Mouse (Mus musculus): Measurements from ENCODE around the gene Papss1. TPM values are rescaled to one million over a fixed set of nuclear protein-coding genes. Genes with fewer than 3 reads are reported as not detected.

Papss1 gene
- total and polyA plus RNA-seq, 2 experiments from 2014 or later: 107 to 133 TPM

- H3K27ac ChIP-seq (ENCODE audit: low read depth, low read length): no peak overlapping the region
- H3K9me3 ChIP-seq (ENCODE audit: low read length): no peaks in the 10 kb centered on the region
- no peak overlapping the region for H3K4me2 ChIP-seq (ENCODE audit: low read depth, low read length, poor library complexity, severe bottlenecking)
- TF ChIP-seq CTCF (IDR thresholded peaks at IDR 0.05): no peak
- H3K9ac ChIP-seq (replicated peaks; ENCODE audit: low read length, poor library complexity, severe bottlenecking): no peak overlapping the region
- peaks cover 5% of the 10 kb centered on the region; the same call in 1 of the 2 replicates for H3K36me3 ChIP-seq (ENCODE audit: insufficient read depth, low read length)
- H3K27me3 ChIP-seq (ENCODE audit: insufficient read depth, low read length): no peaks in the 10 kb centered on the region
- ATAC-seq (ENCODE audit: low FRiP score): no peak
- no peak for DNase-seq (ENCODE audit: low spot score)
- 89% methylated on average over 20 of the region's 20 CpGs for WGBS
- no peak overlapping the region for H3K4me3 ChIP-seq (ENCODE audit: low read depth, low read length)
- no peaks in the 10 kb centered on the region for H3K4me1 ChIP-seq (ENCODE audit: insufficient read depth, low read length)
These were observed 78.2 kb downstream of the Papss1 start for GRCm38 (mm10) chr3:131642681-131643292.

- 91% methylated on average over 5 of the region's 5 CpGs for WGBS
- Histone ChIP-seq H3K27me3 (ENCODE audit: insufficient read depth, low read length) (no peaks in the 10 kb centered on the region), H3K9ac (replicated peaks; ENCODE audit: low read length, poor library complexity, severe bottlenecking) (no peak overlapping the region), H3K4me1 (ENCODE audit: insufficient read depth, low read length) (no peaks in the 10 kb centered on the region), H3K36me3 (ENCODE audit: insufficient read depth, low read length) (peaks cover 5% of the 10 kb centered on the region; the same call in 1 of the 2 replicates), H3K27ac (ENCODE audit: low read depth, low read length) (no peak overlapping the region), H3K4me2 (ENCODE audit: low read depth, low read length, poor library complexity, severe bottlenecking) (no peak overlapping the region), H3K4me3 (ENCODE audit: low read depth, low read length) (no peak overlapping the region), H3K9me3 (ENCODE audit: low read length) (no peaks in the 10 kb centered on the region)
- ATAC-seq (ENCODE audit: low FRiP score) (no peak), DNase-seq (ENCODE audit: low spot score) (no peak)
- TF ChIP-seq CTCF (IDR thresholded peaks at IDR 0.05): no peak
These were observed 80.6 kb downstream of the Papss1 start for GRCm38 (mm10) chr3:131645203-131645602.

GRCm38 (mm10) chr3:131654366-131654765 is 89.8 kb downstream of the Papss1 start:
- H3K36me3 ChIP-seq (ENCODE audit: insufficient read depth, low read length): no peaks in the 10 kb centered on the region
- ATAC-seq (ENCODE audit: low FRiP score) (no peak), DNase-seq (ENCODE audit: low spot score) (peak; percentile 45)
- no peak overlapping the region for H3K9ac ChIP-seq (replicated peaks; ENCODE audit: low read length, poor library complexity, severe bottlenecking)
- no peaks in the 10 kb centered on the region for H3K4me1 ChIP-seq (ENCODE audit: insufficient read depth, low read length)
- no peak for TF ChIP-seq CTCF (IDR thresholded peaks at IDR 0.05)
- H3K27me3 ChIP-seq (ENCODE audit: insufficient read depth, low read length): no peaks in the 10 kb centered on the region
- H3K4me2 ChIP-seq (ENCODE audit: low read depth, low read length, poor library complexity, severe bottlenecking): no peak overlapping the region
- no peak overlapping the region for H3K27ac ChIP-seq (ENCODE audit: low read depth, low read length)
- 77% methylated on average over 3 of the region's 3 CpGs for WGBS
- H3K4me3 ChIP-seq (ENCODE audit: low read depth, low read length): no peak overlapping the region
- H3K9me3 ChIP-seq (ENCODE audit: low read length): no peaks in the 10 kb centered on the region

GRCm38 (mm10) chr3:131656032-131656431 is 91.5 kb downstream of the Papss1 start:
- H3K9ac ChIP-seq (replicated peaks; ENCODE audit: low read length, poor library complexity, severe bottlenecking): no peak overlapping the region
- no peak for DNase-seq (ENCODE audit: low spot score)

GRCm38 (mm10) chr3:131660126-131660525 is 95.6 kb downstream of the Papss1 start:
- Histone ChIP-seq H3K4me1 (ENCODE audit: insufficient read depth, low read length) (no peaks in the 10 kb centered on the region), H3K27ac (ENCODE audit: low read depth, low read length) (no peak overlapping the region), H3K4me2 (ENCODE audit: low read depth, low read length, poor library complexity, severe bottlenecking) (no peak overlapping the region), H3K9ac (replicated peaks; ENCODE audit: low read length, poor library complexity, severe bottlenecking) (no peak overlapping the region), H3K36me3 (ENCODE audit: insufficient read depth, low read length) (no peaks in the 10 kb centered on the region), H3K4me3 (ENCODE audit: low read depth, low read length) (no peak overlapping the region), H3K9me3 (ENCODE audit: low read length) (no peaks in the 10 kb centered on the region), H3K27me3 (ENCODE audit: insufficient read depth, low read length) (no peaks in the 10 kb centered on the region)
- ATAC-seq (ENCODE audit: low FRiP score) (no peak), DNase-seq (ENCODE audit: low spot score) (no peak)
- no peak for TF ChIP-seq CTCF (IDR thresholded peaks at IDR 0.05)

More at GRCm38 (mm10) chr3:131656032-131656431, 91.5 kb downstream of the Papss1 start:
- no peak overlapping the region for H3K4me3 ChIP-seq (ENCODE audit: low read depth, low read length)
- H3K4me2 ChIP-seq (ENCODE audit: low read depth, low read length, poor library complexity, severe bottlenecking): no peak overlapping the region
- no peaks in the 10 kb centered on the region for H3K36me3 ChIP-seq (ENCODE audit: insufficient read depth, low read length)
- H3K9me3 ChIP-seq (ENCODE audit: low read length): no peaks in the 10 kb centered on the region
- H3K4me1 ChIP-seq (ENCODE audit: insufficient read depth, low read length): no peaks in the 10 kb centered on the region
- H3K27ac ChIP-seq (ENCODE audit: low read depth, low read length): no peak overlapping the region
- ATAC-seq (ENCODE audit: low FRiP score): no peak
- WGBS: 84% methylated on average over 6 of the region's 6 CpGs
- no peak for TF ChIP-seq CTCF (IDR thresholded peaks at IDR 0.05)
- H3K27me3 ChIP-seq (ENCODE audit: insufficient read depth, low read length): no peaks in the 10 kb centered on the region

GRCm38 (mm10) chr3:131660629-131661028 is 96.1 kb downstream of the Papss1 start:
- H3K4me1 ChIP-seq (ENCODE audit: insufficient read depth, low read length): no peaks in the 10 kb centered on the region
- no peak for ATAC-seq (ENCODE audit: low FRiP score)

More at GRCm38 (mm10) chr3:131660629-131661028, 96.1 kb downstream of the Papss1 start:
- Histone ChIP-seq H3K27ac (ENCODE audit: low read depth, low read length) (no peak overlapping the region), H3K4me2 (ENCODE audit: low read depth, low read length, poor library complexity, severe bottlenecking) (no peak overlapping the region), H3K4me3 (ENCODE audit: low read depth, low read length) (no peak overlapping the region), H3K9me3 (ENCODE audit: low read length) (no peaks in the 10 kb centered on the region), H3K9ac (replicated peaks; ENCODE audit: low read length, poor library complexity, severe bottlenecking) (no peak overlapping the region), H3K27me3 (ENCODE audit: insufficient read depth, low read length) (no peaks in the 10 kb centered on the region), H3K36me3 (ENCODE audit: insufficient read depth, low read length) (no peaks in the 10 kb centered on the region)
- TF ChIP-seq CTCF (IDR thresholded peaks at IDR 0.05): no peak
- no peak for DNase-seq (ENCODE audit: low spot score)
- WGBS: 90% methylated on average over 4 of the region's 4 CpGs
